Mouse (Mus musculus) layer of hippocampus, postnatal 10 days (tissue): ENCODE measurements around the gene Gramd1b. TPM values are rescaled to one million over a fixed set of nuclear protein-coding genes. Genes with fewer than 3 reads are reported as not detected.

ENCODE experiments used
- DNase-seq, 2 experiments: peaks; one replicate each; pipeline ENCODE4 v3.0.0; 2021; ENCODE audit warnings: low spot score in 2 of 2
- total RNA-seq, 2 experiments: library from RNA; stranded (reverse); gene quantifications; 2 replicates each; pipeline ENCODE4 v1.2.3; 2021

Gramd1b gene
- total RNA-seq, 2 experiments from 2014 or later = 122 to 128 TPM

DNA sequence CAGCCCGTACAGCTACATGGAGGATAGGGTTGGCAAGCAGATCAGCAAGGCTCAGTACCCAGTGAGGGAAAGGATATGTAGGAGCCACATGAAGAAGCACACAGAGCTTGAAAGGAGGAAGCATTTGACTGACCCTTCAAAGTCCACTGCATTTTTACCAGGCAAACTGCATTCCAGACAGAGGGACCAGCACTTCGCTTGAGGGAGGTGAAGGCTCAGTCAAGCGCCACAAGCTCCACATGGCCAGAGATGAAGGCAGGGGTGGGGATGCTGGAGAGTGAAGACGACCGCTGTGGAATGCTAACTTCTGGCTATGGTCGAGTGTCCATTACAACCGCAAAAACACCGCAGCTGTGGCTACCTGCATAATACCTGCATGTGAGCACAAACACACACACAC lies 100.2 kb downstream of the Gramd1b start:
- no peak for DNase-seq

DNA sequence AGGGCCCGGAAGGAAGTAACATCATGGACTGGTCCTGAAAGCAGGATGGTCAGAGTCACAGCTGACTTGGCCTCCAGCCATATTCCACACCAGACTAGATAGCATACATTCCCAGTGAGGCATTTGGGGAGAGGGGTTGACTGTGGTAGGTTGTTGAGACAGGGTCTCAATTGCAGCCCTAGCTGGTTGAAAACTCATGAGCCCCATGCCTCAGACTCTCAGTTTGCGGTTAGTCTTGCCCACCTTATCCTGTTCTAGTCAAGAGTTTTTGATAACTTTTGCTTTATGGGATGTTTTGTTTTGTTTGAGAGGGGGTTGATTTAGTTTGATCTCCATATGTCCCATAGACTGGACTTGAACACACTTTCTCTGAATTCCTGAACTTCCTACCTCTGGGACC lies 103.5 kb downstream of the Gramd1b start:
- no peak for DNase-seq

DNA sequence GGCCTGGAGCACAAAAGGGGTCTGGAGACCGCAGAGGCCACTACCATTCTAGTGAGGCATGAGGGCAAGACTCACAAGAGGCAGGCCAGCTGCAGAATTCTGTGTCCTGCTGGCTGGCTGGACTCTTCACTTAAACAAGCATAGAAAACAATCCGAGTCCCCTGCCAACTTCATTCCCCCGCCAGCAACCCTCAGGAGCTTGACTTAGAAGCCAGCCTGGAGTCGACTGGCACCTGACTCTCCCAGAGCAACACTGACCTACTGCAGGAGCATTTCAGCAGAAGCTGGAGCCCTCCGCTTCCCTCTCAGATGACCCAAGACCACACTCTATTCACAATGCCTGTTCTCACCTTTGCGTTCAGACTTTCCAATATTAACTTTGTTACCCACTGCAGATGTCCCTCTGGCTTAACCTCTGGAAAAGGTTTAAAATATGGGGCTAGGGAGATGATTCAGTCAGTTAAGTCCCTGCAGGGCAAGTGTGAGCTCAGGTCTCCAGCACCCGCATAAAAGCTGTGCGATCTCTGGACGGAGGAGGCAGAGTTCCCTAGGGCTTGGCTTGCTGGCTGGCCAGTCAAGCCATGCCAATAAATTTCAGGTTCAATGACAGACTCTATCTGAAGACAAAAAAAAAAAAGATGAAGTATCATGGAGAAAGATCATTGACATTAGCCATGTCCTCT lies 104.8 kb downstream of the Gramd1b start:
- DNase-seq = no peak

- DNase-seq = no peak
Measured at GRCm38 (mm10) chr9:40424874-40425273, 106.3 kb downstream of the Gramd1b start.

DNA sequence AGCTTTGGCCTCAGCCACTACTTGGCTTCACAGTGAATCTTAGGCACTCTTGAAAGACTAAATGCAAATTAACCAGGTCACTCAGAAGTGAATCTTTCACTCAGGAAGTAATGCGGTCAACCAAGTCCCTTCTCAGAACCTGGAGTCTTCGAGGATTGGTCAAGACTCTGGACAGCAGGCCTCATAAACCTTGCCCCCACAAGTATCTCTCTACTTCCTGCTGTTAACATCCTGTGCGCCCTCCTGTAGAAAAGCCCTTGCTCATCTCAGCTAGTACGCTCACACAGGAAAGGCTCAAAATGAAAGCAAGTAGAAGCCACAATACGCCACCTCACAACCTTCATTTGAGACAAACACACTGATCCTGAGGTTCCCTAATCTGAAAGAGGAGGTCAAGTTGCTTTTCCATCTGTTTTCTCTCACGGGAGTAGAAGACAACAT lies 107.7 kb downstream of the Gramd1b start:
- DNase-seq = no peak

DNA sequence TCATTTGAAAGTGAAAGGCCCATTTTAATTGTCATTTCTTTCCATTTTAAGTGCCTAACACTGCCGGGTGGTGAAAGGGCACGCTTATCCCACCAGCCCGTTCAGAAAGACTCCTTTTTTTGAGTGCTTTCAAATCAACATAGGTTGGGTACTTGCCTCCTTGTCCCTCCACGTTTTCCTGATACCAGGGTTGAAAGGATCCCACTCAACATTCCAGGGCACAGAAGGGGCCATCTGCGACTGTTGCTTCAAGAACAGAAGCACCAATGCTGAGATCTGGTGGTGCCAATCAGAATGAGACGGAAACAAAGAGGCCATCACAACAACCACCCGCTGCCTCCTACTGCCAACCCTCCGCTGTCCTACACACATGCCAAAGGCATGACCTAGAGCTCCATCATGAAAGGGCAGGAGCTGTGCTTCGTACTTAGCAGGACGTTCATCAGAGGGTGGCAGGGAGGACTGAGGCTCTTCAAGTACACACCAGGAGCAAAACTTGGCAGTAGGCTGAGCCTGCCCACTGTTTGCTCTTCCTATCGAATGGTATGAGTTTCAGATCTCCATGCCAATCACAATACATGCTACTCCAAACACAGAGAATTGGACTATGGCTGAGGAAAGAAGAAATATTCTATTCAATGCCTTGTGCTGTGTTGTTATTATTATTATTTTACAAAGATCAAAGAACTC lies 108.7 kb downstream of the Gramd1b start:
- no peak for DNase-seq

- no peak for DNase-seq
Measured at GRCm38 (mm10) chr9:40420652-40421335, 110.4 kb downstream of the Gramd1b start.

- DNase-seq = no peak
Measured at GRCm38 (mm10) chr9:40418803-40419202, 112.4 kb downstream of the Gramd1b start.

GRCm38 (mm10) chr9:40416150-40416549 lies 115.0 kb downstream of the Gramd1b start:
- peak in 1 of 2 experiments; percentile 41 for DNase-seq

- DNase-seq = peak; percentile 60 to 72
Measured at GRCm38 (mm10) chr9:40414904-40415766, 116.0 kb downstream of the Gramd1b start.

DNA sequence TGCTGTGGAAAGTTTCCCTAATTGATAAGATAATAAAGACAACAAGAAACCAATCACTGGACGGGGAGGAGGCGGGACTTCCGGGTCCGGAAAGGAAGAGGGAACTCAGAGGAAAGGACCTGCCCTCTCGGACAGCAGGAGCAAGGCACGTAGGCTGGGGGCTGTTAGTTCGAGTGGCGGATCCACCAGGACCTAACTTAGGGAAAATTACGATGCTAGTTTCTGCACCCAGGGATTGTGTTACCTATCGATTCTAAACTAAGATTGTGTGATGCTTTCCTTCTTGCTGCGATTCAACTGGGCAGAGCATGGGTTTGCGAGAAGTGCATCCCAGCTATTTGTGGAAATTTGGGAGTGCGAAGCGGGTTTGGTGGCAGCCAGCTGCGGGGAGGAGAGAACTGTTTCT lies 116.7 kb downstream of the Gramd1b start:
- DNase-seq = peak; percentile 66 to 72

- no peak for DNase-seq
Measured at GRCm38 (mm10) chr9:40413601-40414000, 117.6 kb downstream of the Gramd1b start.

DNA sequence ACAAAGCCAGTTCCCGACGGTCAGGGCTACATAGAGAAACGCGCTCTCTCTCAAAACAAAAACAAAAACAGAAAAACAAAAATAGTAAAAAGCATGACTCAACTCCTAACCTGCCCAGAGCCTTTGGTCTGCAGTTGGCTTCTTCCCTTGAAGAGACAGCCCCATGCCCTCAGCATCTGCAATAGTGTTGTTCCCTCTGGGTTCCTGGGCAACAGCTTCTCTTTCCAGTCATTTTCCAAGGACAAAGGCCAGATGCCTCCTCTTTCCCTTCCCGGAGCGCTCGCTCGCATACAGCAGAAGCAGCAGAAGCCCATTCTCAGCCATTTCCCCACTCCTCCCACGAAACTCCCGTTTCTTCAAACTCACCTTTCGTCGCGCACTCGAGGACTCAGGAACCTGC lies 118.3 kb downstream of the Gramd1b start:
- no peak for DNase-seq

GRCm38 (mm10) chr9:40412246-40412645 lies 118.9 kb downstream of the Gramd1b start:
- DNase-seq = no peak

DNA sequence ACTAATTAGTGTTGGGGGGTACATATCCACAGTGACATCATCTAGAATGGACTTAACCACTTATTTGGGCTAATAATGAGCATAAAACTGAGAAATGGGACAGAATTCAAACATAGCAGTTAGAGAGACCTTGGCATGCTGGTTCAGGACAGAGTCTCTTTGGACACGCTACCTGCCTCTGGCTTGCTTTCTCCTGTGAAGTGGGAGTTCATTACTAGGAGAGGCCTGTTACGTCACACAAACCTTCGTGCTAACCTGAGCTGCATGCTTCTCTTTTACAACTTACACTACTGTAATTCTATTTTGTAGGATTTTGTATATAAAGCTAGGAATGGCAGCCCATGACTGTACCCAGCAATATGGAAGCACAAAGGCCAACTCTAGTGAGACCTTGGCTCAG lies 120.3 kb downstream of the Gramd1b start:
- no peak for DNase-seq

- DNase-seq = no peak
Measured at GRCm38 (mm10) chr9:40409071-40409470, 122.1 kb downstream of the Gramd1b start.

DNA sequence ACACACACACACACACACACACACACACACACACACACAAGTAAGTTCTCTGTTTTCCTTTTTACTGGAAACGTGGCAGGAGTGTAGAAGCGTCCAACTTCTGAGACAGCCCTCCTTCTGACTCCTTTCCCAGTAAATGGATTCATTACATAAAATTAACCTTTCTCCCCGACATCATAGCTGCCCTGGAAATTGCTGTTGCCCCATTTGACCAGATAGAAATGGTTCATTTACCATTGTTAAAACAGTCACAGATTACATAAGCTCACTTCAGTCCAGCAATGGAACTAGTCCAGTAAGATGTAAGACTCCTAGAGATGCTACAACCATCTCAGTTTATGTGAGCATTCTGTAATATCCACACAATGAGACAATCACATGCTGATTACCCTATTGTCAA lies 122.8 kb downstream of the Gramd1b start:
- DNase-seq = no peak

DNA sequence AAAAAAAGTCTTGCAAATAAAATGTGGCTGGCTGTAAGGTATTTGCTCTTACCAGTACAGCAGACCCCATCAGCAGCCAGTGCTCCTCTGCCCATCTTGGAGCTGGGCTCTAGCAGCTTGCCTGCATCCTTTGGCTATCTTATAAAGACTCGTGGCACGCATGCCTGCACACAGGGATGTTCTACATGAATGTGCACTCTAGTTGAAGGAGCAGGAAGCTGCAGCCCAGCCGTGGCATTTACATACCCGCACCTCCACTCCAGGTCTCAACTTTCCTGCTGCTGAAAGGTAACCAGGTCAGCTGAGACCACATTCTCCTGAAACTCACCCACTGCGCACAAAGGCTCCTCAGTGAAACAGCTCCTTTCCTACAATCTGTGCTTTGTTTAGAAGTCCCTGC lies 123.3 kb downstream of the Gramd1b start:
- no peak for DNase-seq

- DNase-seq = no peak
Measured at GRCm38 (mm10) chr9:40405804-40406203, 125.4 kb downstream of the Gramd1b start.

GRCm38 (mm10) chr9:40405263-40405662 lies 125.9 kb downstream of the Gramd1b start:
- DNase-seq = no peak

DNA sequence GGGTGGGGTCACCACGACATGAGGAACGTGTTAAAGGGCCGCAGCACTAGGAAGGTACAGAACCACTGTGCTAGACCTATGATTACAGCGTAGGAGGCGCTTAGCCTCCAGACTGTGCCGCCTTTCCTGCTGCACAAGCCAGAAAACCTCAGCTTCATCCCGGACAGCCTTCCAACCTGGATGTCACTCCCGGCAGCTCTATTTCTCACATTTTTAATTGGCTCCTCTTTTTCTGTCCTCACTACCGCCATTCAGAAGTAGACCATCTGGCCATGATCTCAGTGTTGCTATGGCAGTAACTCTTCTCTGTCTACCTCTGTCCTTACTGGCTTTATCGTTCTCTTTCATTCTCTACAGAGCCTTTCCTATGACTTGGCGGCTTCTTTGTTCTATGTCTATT lies 126.5 kb downstream of the Gramd1b start:
- no peak for DNase-seq
